Mouse (Mus musculus) midbrain, embryonic 14.5 days (tissue): Measurements from ENCODE around the gene Leng8. TPM values are rescaled to one million over a fixed set of nuclear protein-coding genes. Genes with fewer than 3 reads are reported as not detected.

Experiments used
- ATAC-seq: fragments of 200-750 bp; cut with Nextera tagmentation; 2 replicates; pipeline ENCODE4 v1.8.0; 2017; ENCODE audit warnings: moderate number of reproducible peaks, moderate library complexity; ENCODE audit not compliant: low FRiP score, low TSS enrichment
- DNase-seq: peaks from one replicate; pipeline ENCODE4 v3.0.0-alpha.2; 2015
- H3K27ac ChIP-seq: fragments of 300-500 bp; sonication (generic); replicated peaks from 2 replicates; pipeline ENCODE4 v1.5.1; 2014; ENCODE audit warnings: mild to moderate bottlenecking, low read depth, low read length, moderate library complexity
- H3K27me3 ChIP-seq: fragments of 300-500 bp; sonication (generic); 2 replicates; pipeline ENCODE4 v1.6.1; 2014; ENCODE audit warnings: low read length, control low read depth, mixed read lengths; ENCODE audit not compliant: control insufficient read depth, insufficient read depth
- H3K36me3 ChIP-seq: fragments of 300-500 bp; sonication (generic); 2 replicates; pipeline ENCODE4 v1.6.1; 2014; ENCODE audit warnings: low read length, control low read depth; ENCODE audit not compliant: control insufficient read depth, insufficient read depth
- H3K4me1 ChIP-seq: fragments of 300-500 bp; sonication (generic); 2 replicates; pipeline ENCODE4 v1.6.1; 2014; ENCODE audit warnings: mild to moderate bottlenecking, antibody characterized with exemption, low read length, control low read depth; ENCODE audit not compliant: control insufficient read depth, insufficient read depth
- H3K4me2 ChIP-seq: fragments of 300-500 bp; sonication (generic); 2 replicates; pipeline ENCODE4 v1.6.1; 2014; ENCODE audit warnings: mild to moderate bottlenecking, low read length, moderate library complexity
- H3K4me3 ChIP-seq: fragments of 300-500 bp; sonication (generic); replicated peaks from 2 replicates; pipeline ENCODE4 v1.5.1; 2014; ENCODE audit warnings: low read depth, low read length
- H3K9ac ChIP-seq: fragments of 300-500 bp; sonication (generic); replicated peaks from 2 replicates; pipeline ENCODE4 v1.6.1; 2014; ENCODE audit warnings: mild to moderate bottlenecking, low read length, moderate library complexity
- H3K9me3 ChIP-seq: fragments of 300-500 bp; sonication (generic); 2 replicates; pipeline ENCODE4 v1.6.1; 2016; ENCODE audit warnings: low read length, control low read depth, mixed read lengths; ENCODE audit not compliant: control insufficient read depth
- WGBS: fragments of 180-500 bp; shearing (Covaris S2); extraction: QIAGEN DNeasy Blood & Tissue Kit; methylation state at CpG from one replicate; pipeline ENCODE4 v1.1.7; 2014; 5-methylcytosine and 5-hydroxymethylcytosine counted together
- polyA plus RNA-seq: library from polyadenylated mRNA; unstranded; fragments of >200 nt; fragmentation: Nextera tagmentation; extraction: Ambion mirVana; gene quantifications from 2 replicates; pipeline ENCODE4 v1.2.1, GENCODE M21; 2014

Gene Leng8
- polyA plus RNA-seq, 1 experiment from 2014 or later: 77.3 TPM

- peak; percentile 96 for DNase-seq
- WGBS: under 1% methylated on average over 10 of the region's 10 CpGs
- H3K4me2 ChIP-seq: peak overlapping the region; percentile 73
- peak overlapping the region; percentile 77 for H3K27ac ChIP-seq
- peaks cover 42% of the 10 kb centered on the region for H3K4me1 ChIP-seq
- peaks cover 26% of the 10 kb centered on the region; the same call in 1 of the 2 replicates for H3K36me3 ChIP-seq
- H3K27me3 ChIP-seq: no peaks in the 10 kb centered on the region
- H3K9me3 ChIP-seq: no peaks in the 10 kb centered on the region
- ATAC-seq: peak; percentile 85
- peak overlapping the region; percentile 40; the same call in 1 of the 2 replicates for H3K9ac ChIP-seq
- H3K4me3 ChIP-seq: peak overlapping the region; percentile 20
These were observed 12.5 kb upstream of the Leng8 start for GRCm38 (mm10) chr7:4124315-4124759.

DNA sequence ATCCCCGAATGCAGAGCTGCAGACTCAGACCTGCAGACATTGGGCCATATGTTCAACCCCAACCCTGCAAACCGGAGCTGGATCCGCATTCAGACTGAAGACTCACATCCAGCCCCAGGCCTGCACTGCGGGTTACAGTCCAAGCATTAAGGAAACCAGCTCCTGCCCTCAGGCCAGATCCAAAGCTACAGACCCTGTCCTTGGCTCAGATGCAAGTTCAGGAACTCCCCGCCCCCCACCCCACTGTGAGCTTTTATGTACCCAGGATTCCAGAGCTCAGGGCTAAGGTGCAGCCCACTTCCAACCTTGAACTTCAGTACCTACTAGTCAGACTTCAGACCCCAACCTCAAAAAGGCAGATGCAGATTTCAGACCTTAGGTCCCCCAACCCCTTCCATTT is 12.0 kb upstream of the Leng8 start:
- ATAC-seq (peak; percentile 6), DNase-seq (no peak)
- Histone ChIP-seq H3K4me3 (peak overlapping the region; percentile 20), H3K4me1 (peaks cover 42% of the 10 kb centered on the region), H3K4me2 (peak overlapping the region; percentile 73), H3K36me3 (peaks cover 26% of the 10 kb centered on the region; the same call in 1 of the 2 replicates), H3K27ac (peak overlapping the region; percentile 77), H3K27me3 (no peaks in the 10 kb centered on the region), H3K9me3 (no peaks in the 10 kb centered on the region), H3K9ac (peak overlapping the region; percentile 40; the same call in 1 of the 2 replicates)
- 2% methylated on average over 5 of the region's 5 CpGs for WGBS

DNA sequence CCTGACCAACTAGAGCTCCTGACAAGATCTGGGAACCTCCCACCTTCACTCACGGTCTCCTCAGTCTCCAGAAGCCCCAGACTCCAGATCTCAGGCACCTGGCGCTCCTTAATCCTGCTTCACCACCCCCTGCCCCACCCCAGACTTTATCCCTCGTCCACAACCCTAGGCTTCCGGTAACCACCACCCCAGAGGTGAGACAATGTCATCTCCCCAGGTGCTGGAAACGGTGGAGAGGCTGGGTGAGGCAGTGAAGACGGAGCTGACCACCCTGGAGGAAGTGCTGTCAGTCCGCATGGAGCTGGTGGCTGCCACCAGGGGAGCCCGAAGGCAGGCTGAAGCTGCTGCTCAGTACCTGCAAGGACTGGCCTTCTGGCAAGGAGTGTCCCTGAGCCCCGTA is 11.5 kb upstream of the Leng8 start:
- H3K9ac ChIP-seq: peak overlapping the region; percentile 40; the same call in 1 of the 2 replicates
- H3K9me3 ChIP-seq: no peaks in the 10 kb centered on the region
- H3K27me3 ChIP-seq: no peaks in the 10 kb centered on the region
- peaks cover 40% of the 10 kb centered on the region for H3K4me1 ChIP-seq
- no peak overlapping the region for H3K4me3 ChIP-seq
- DNase-seq: no peak
- no peak for ATAC-seq
- H3K36me3 ChIP-seq: peaks cover 26% of the 10 kb centered on the region; the same call in 1 of the 2 replicates
- WGBS: 22% methylated on average over 9 of the region's 9 CpGs
- H3K27ac ChIP-seq: peak overlapping the region; percentile 77
- H3K4me2 ChIP-seq: peak overlapping the region; percentile 73

DNA sequence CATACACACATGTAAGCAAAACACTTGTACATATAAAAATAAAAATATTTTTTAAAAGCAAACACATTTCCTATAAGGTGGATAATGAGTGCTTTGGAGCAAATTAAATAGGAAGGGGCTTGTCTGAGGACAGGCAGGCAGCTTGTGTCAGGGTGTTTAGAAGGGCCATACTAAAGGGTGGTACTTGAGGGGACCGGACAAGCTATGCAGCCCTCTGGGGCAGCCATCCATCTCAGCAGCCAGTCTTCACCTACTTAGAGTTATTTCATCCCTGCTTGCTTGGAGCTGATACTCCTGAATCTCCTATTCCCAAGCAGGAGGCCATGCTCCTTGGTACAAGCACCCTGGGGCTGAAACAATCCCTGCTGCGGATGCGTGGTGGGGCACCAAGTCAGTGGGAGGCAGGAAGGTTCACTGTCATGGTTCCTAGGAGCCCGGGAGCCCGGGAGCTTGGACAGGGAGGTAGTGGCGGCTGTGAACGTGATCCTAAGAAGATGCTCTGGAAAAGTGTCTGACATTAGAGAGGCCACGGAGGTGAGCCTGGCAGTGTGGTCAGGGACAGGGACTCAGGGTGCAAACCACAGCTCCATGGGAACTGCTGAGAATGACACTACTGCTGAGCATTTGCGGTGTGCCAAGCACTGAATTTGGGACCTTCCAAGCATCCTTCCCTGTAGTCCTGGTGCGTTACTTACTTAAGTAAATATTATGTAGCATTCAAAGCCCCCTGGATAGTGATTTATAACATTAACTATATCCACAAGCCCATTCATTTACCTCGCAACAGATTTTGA is 9.7 kb upstream of the Leng8 start:
- Histone ChIP-seq H3K4me1 (peaks cover 26% of the 10 kb centered on the region), H3K9ac (no peak overlapping the region), H3K27me3 (no peaks in the 10 kb centered on the region), H3K4me2 (no peak overlapping the region), H3K27ac (no peak overlapping the region), H3K36me3 (peaks cover 26% of the 10 kb centered on the region; the same call in 1 of the 2 replicates), H3K9me3 (no peaks in the 10 kb centered on the region), H3K4me3 (no peak overlapping the region)
- DNase-seq (no peak), ATAC-seq (no peak)
- 90% methylated on average over 11 of the region's 11 CpGs for WGBS

GRCm38 (mm10) chr7:4127894-4128293 is 8.9 kb upstream of the Leng8 start:
- Histone ChIP-seq H3K36me3 (peaks cover 29% of the 10 kb centered on the region; the same call in 1 of the 2 replicates), H3K4me3 (no peak overlapping the region), H3K4me2 (no peak overlapping the region), H3K9ac (no peak overlapping the region), H3K27me3 (no peaks in the 10 kb centered on the region), H3K27ac (no peak overlapping the region), H3K9me3 (no peaks in the 10 kb centered on the region), H3K4me1 (peaks cover 22% of the 10 kb centered on the region)
- WGBS: 94% methylated on average over 4 of the region's 4 CpGs
- ATAC-seq: no peak
- DNase-seq: no peak

GRCm38 (mm10) chr7:4128860-4129259 is 8.0 kb upstream of the Leng8 start:
- H3K9me3 ChIP-seq: no peaks in the 10 kb centered on the region
- no peak overlapping the region for H3K4me2 ChIP-seq
- peaks cover 13% of the 10 kb centered on the region for H3K4me1 ChIP-seq
- DNase-seq (no peak), ATAC-seq (no peak)
- 69% methylated on average over 6 of the region's 6 CpGs for WGBS
- peaks cover 36% of the 10 kb centered on the region; the same call in 1 of the 2 replicates for H3K36me3 ChIP-seq
- no peak overlapping the region for H3K9ac ChIP-seq
- no peaks in the 10 kb centered on the region for H3K27me3 ChIP-seq
- H3K4me3 ChIP-seq: no peak overlapping the region
- peak overlapping the region; percentile 32; the same call in 1 of the 2 replicates for H3K27ac ChIP-seq

- DNase-seq (peak; percentile 94), ATAC-seq (peak; percentile 69)
- no peaks in the 10 kb centered on the region for H3K27me3 ChIP-seq
- no peaks in the 10 kb centered on the region for H3K9me3 ChIP-seq
- no peak overlapping the region for H3K4me2 ChIP-seq
- 42% methylated on average over 13 of the region's 13 CpGs for WGBS
- no peak overlapping the region for H3K4me3 ChIP-seq
- 0 out of 2 replicates have a peak overlapping the region, but pooled peaks have one; percentile 6 for H3K9ac ChIP-seq
- no peaks in the 10 kb centered on the region for H3K4me1 ChIP-seq
- H3K27ac ChIP-seq: peak overlapping the region; percentile 58
- peaks cover 35% of the 10 kb centered on the region; the same call in 1 of the 2 replicates for H3K36me3 ChIP-seq
These were observed 6.0 kb upstream of the Leng8 start for GRCm38 (mm10) chr7:4130686-4131452.

GRCm38 (mm10) chr7:4131964-4132363 is 4.9 kb upstream of the Leng8 start:
- DNase-seq (no peak), ATAC-seq (no peak)
- WGBS: 86% methylated on average over 8 of the region's 8 CpGs
- H3K36me3 ChIP-seq: peaks cover 29% of the 10 kb centered on the region; the same call in 1 of the 2 replicates
- no peak overlapping the region; the same call in 1 of the 2 replicates for H3K9ac ChIP-seq
- H3K4me1 ChIP-seq: no peaks in the 10 kb centered on the region; the same call in 1 of the 2 replicates
- H3K4me3 ChIP-seq: no peak overlapping the region
- H3K27me3 ChIP-seq: no peaks in the 10 kb centered on the region
- H3K4me2 ChIP-seq: no peak overlapping the region
- H3K9me3 ChIP-seq: no peaks in the 10 kb centered on the region
- peak overlapping the region; percentile 58 for H3K27ac ChIP-seq
